Mouse (Mus musculus) ES-Bruce4 (cell line): ENCODE measurements around the gene Plppr3.

Experiments
- CTCF ChIP-seq: IDR thresholded peaks from one replicate; pipeline ENCODE4 v1.8.1; 2011; ENCODE audit warnings: low read depth, low read length
- EP300 ChIP-seq: IDR thresholded peaks from 2 replicates; pipeline ENCODE4 v1.6.1; 2011; ENCODE audit warnings: low read depth, low read length; ENCODE audit not compliant: insufficient read depth

- TF ChIP-seq CTCF: no peak
- no peak for TF ChIP-seq EP300
Measured at GRCm38 (mm10) chr10:79853392-79853791, 21.0 kb downstream of the Plppr3 start.
